Mouse (Mus musculus) CD4-positive naive resting alpha-beta T cell, adult 76 days (primary cell): Measurements from ENCODE around the gene Pgr. TPM values are rescaled to one million over a fixed set of nuclear protein-coding genes. Genes with fewer than 3 reads are reported as not detected.

Experiments used
- total RNA-seq: library from RNA; stranded (reverse); gene quantifications from one replicate; pipeline ENCODE4 v1.2.4, GENCODE M21; 2023

Pgr gene
- total RNA-seq: not detected

GRCm38 (mm10) chr9:8899616-8900202, at the start of gene Pgr:
Gene Pgr, plus strand, starts transcription at chr9:8899833.

DNA sequence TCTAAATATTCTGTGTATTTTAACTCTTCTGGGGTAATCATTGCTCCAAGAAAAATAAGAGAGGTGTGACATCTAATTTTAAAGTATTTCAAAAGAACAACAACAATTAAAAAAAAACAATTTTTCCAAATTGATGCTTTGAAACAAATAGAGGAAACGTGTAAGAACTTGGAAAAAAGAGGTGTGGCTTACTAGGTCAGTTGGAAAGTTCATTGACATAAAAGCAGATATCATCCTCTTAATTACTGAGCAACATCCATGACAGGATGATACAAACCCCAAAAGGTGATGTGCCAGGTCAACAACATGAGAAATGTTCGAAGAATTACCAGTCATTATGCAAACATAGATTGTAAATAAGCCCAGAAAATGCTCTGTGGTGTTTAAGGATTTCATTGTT, 71.9 kb downstream of the Pgr start, which contains the start of gene Gm16485:
Gene Gm16485, plus strand, starts transcription at position 301 of the 400 bp plus-strand sequence.

Other genes with a start within 250 kb of the Pgr start
- not detected for gene Gm16485, start 72.0 kb downstream of the Pgr start, total RNA-seq